Mouse (Mus musculus) myocyte (in vitro differentiated cells): ENCODE results near the gene Car14. TPM values are rescaled to one million over a fixed set of nuclear protein-coding genes. Genes with fewer than 3 reads are reported as not detected.
"Not testable (repeated sequence)": the region's sequence is repeated elsewhere in the genome, so short reads cannot be mapped to it uniquely, and the experiment has no call there.

Source experiments
- H3K27me3 ChIP-seq: one replicate; pipeline ENCODE4 v1.6.1; 2011; ENCODE audit not compliant: control insufficient read depth, insufficient read depth, insufficient read length
- H3K36me3 ChIP-seq: one replicate; pipeline ENCODE4 v1.6.1; 2011; ENCODE audit not compliant: control insufficient read depth, insufficient read depth
- H3K4me2 ChIP-seq: one replicate; pipeline ENCODE4 v1.6.1; 2011; ENCODE audit warnings: low read depth, control low read depth
- H3K4me3 ChIP-seq: one replicate; pipeline ENCODE4 v1.5.1; 2011; ENCODE audit warnings: mild to moderate bottlenecking, control low read depth, moderate library complexity
- H3K79me2 ChIP-seq: one replicate; pipeline ENCODE4 v1.6.1; 2011; ENCODE audit not compliant: control insufficient read depth, insufficient read depth
- H3ac ChIP-seq: one replicate; pipeline ENCODE4 v1.6.1; 2011; ENCODE audit not compliant: control insufficient read depth, insufficient read length
- CEBPB ChIP-seq: IDR thresholded peaks from 2 replicates; pipeline ENCODE4 v1.6.1; 2011; ENCODE audit warnings: mild to moderate bottlenecking, moderate library complexity; ENCODE audit not compliant: poor library complexity, insufficient read depth, severe bottlenecking
- E2F4 ChIP-seq: IDR thresholded peaks from one replicate; pipeline ENCODE4 v1.6.1; 2011; ENCODE audit warnings: mild to moderate bottlenecking, control low read depth, moderate library complexity; ENCODE audit not compliant: insufficient read depth
- MAX ChIP-seq: IDR thresholded peaks from one replicate; pipeline ENCODE4 v1.6.1; 2011; ENCODE audit warnings: low read depth, mild to moderate bottlenecking, control low read depth
- MYOD1 ChIP-seq, 3 experiments: IDR thresholded peaks; one replicate each; pipeline ENCODE4 v1.6.1; 2011; ENCODE audit warnings: control low read depth in 2 of 3, low read depth in 2 of 3, mild to moderate bottlenecking in 2 of 3, moderate library complexity in 1 of 3; ENCODE audit not compliant: insufficient read length in 2 of 3, control insufficient read depth in 1 of 3
- MYOG ChIP-seq, 3 experiments: IDR thresholded peaks; one replicate each; pipeline ENCODE4 v1.6.1; 2011; ENCODE audit warnings: control low read depth in 2 of 3, low read depth in 2 of 3, mild to moderate bottlenecking in 2 of 3; ENCODE audit not compliant: insufficient read length in 2 of 3, control insufficient read depth in 1 of 3, insufficient read depth in 1 of 3
- POLR2A ChIP-seq: IDR thresholded peaks from one replicate; pipeline ENCODE4 v1.6.1; 2011; ENCODE audit warnings: low read depth, mild to moderate bottlenecking, control low read depth, moderate library complexity; ENCODE audit not compliant: insufficient read length
- POLR2AphosphoS2 ChIP-seq: IDR thresholded peaks from one replicate; pipeline ENCODE4 v1.6.1; 2011; ENCODE audit warnings: low read depth, control low read depth; ENCODE audit not compliant: insufficient read length
- REST ChIP-seq: IDR thresholded peaks from one replicate; pipeline ENCODE4 v1.6.1; 2011; ENCODE audit warnings: mild to moderate bottlenecking, control low read depth, moderate library complexity; ENCODE audit not compliant: insufficient read depth, insufficient read length
- SRF ChIP-seq: IDR thresholded peaks from one replicate; pipeline ENCODE4 v1.6.1; 2011; ENCODE audit warnings: low read depth; ENCODE audit not compliant: control insufficient read depth, insufficient read length
- TCF12 ChIP-seq: IDR thresholded peaks from one replicate; pipeline ENCODE4 v1.6.1; 2011; ENCODE audit warnings: mild to moderate bottlenecking, control low read depth; ENCODE audit not compliant: poor library complexity, insufficient read depth, severe bottlenecking
- TCF3 ChIP-seq: IDR thresholded peaks from one replicate; pipeline ENCODE4 v1.6.1; 2011; ENCODE audit warnings: low read depth, control low read depth; ENCODE audit not compliant: insufficient read length
- USF1 ChIP-seq: IDR thresholded peaks from one replicate; pipeline ENCODE4 v1.6.1; 2011; ENCODE audit warnings: low read depth, mild to moderate bottlenecking, control low read depth, moderate library complexity
- polyA plus RNA-seq: library from polyadenylated mRNA; unstranded; fragments of >200 nt; fragmentation: generic; extraction: Trizol; gene quantifications from one replicate; pipeline ENCODE4 v1.2.1, GENCODE M21; 2012; ENCODE audit warnings: missing spikeins

Car14 gene
- polyA plus RNA-seq, 1 experiment, result 0.11 TPM

- TF ChIP-seq MYOD1 (IDR thresholded peaks at IDR 0.05; ENCODE audit: control insufficient read depth in 1 of 3, insufficient read length in 2 of 3, low read depth in 2 of 3) (no peak), TCF12 (no peak), USF1 (no peak), E2F4 (no peak), MYOG (IDR thresholded peaks at IDR 0.05; ENCODE audit: control insufficient read depth in 1 of 3, insufficient read depth in 1 of 3, insufficient read length in 2 of 3, low read depth in 2 of 3) (no peak), TCF3 (no peak)
- Histone ChIP-seq H3ac (no peak overlapping the region), H3K27me3 (no peaks in the 10 kb centered on the region), H3K36me3 (no peaks in the 10 kb centered on the region), H3K4me2 (no peak overlapping the region), H3K79me2 (peaks cover 2% of the 10 kb centered on the region), H3K4me3 (no peak overlapping the region)
Measured at GRCm38 (mm10) chr3:95860323-95860722, 44.2 kb downstream of the Car14 start.

- H3K79me2 ChIP-seq, result peaks cover 20% of the 10 kb centered on the region
- not testable (repeated sequence) for H3K4me3 ChIP-seq, H3K36me3 ChIP-seq
Measured at GRCm38 (mm10) chr3:95858278-95858677, 46.2 kb downstream of the Car14 start.

DNA sequence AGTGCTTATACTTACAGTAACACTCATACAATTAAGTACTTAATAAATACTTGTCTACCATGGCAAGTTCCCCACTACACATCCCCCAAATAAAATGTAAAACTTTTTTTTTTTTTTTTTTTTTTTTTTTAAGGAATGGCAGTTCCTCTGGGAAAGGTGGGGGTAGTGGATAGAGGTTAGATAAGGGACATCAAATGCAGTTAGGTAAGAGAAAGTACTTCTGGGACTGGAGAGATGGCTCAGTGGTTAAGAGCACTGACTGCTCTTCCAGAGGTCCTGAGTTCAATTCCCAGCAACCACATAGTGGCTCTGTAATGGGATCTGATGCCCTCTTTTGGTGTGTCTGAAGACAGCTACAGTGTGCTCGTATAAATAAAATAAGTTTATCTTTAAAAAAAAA, 47.4 kb downstream of the Car14 start:
- not testable (repeated sequence) for H3K27me3 ChIP-seq, H3K4me3 ChIP-seq, H3K4me2 ChIP-seq, H3ac ChIP-seq
- Histone ChIP-seq H3K79me2 (peaks cover 20% of the 10 kb centered on the region), H3K36me3 (peaks cover 14% of the 10 kb centered on the region)

More at GRCm38 (mm10) chr3:95858278-95858677, 46.2 kb downstream of the Car14 start:
- H3ac ChIP-seq, H3K4me2 ChIP-seq, H3K27me3 ChIP-seq: not testable (repeated sequence)

- Histone ChIP-seq H3K4me3 (peak overlapping the region; percentile 70), H3ac (peak overlapping the region; percentile 16), H3K36me3 (peaks cover 21% of the 10 kb centered on the region), H3K79me2 (peaks cover 20% of the 10 kb centered on the region), H3K4me2 (peak overlapping the region; percentile 68), H3K27me3 (no peaks in the 10 kb centered on the region)
- TF ChIP-seq TCF3, result no peak
- TF ChIP-seq USF1, result no peak
- TF ChIP-seq POLR2AphosphoS2, result no peak
- no peak for TF ChIP-seq TCF12
- no peak for TF ChIP-seq SRF
- TF ChIP-seq MYOD1 (IDR thresholded peaks at IDR 0.05; ENCODE audit: control insufficient read depth in 1 of 3, insufficient read length in 2 of 3, low read depth in 2 of 3), result no peak
- TF ChIP-seq MYOG (IDR thresholded peaks at IDR 0.05; ENCODE audit: control insufficient read depth in 1 of 3, insufficient read depth in 1 of 3, insufficient read length in 2 of 3, low read depth in 2 of 3), result no peak
Measured at GRCm38 (mm10) chr3:95856115-95856514, 48.4 kb downstream of the Car14 start.

GRCm38 (mm10) chr3:95855502-95856089, 48.9 kb downstream of the Car14 start, which contains the start of gene Prpf3:
Gene Prpf3 (minus strand): TSS chr3:95855885.
- Histone ChIP-seq H3K4me3 (peak within 1 kb of the TSS; percentile 70), H3K4me2 (peak within 1 kb of the TSS; percentile 79), H3K79me2 (peaks cover 20% of the 10 kb centered on the region), H3K36me3 (peaks cover 26% of the 10 kb centered on the region), H3K27me3 (no peaks in the 10 kb centered on the region), H3ac (peak within 1 kb of the TSS; percentile 16)
- TF ChIP-seq TCF12 (no peak), MYOG (IDR thresholded peaks at IDR 0.05; ENCODE audit: control insufficient read depth in 1 of 3, insufficient read depth in 1 of 3, insufficient read length in 2 of 3, low read depth in 2 of 3) (peak in 2 of 3 experiments; percentile 10 to 50), TCF3 (no peak), CEBPB (no peak), POLR2A (peak; percentile 99), REST (no peak), MAX (peak; percentile 47), USF1 (peak; percentile 96), E2F4 (peak; percentile 11), SRF (no peak), POLR2AphosphoS2 (peak; percentile 95), MYOD1 (IDR thresholded peaks at IDR 0.05; ENCODE audit: control insufficient read depth in 1 of 3, insufficient read length in 2 of 3, low read depth in 2 of 3) (no peak)

GRCm38 (mm10) chr3:95851317-95851716, 53.2 kb downstream of the Car14 start:
- H3K36me3 ChIP-seq, result peaks cover 65% of the 10 kb centered on the region
- H3ac ChIP-seq, result no peak overlapping the region
- no peak overlapping the region for H3K4me2 ChIP-seq
- H3K79me2 ChIP-seq, result peaks cover 20% of the 10 kb centered on the region
- H3K4me3 ChIP-seq, result no peak overlapping the region
- TF ChIP-seq SRF, result no peak
- TF ChIP-seq CEBPB, result no peak
- no peak for TF ChIP-seq POLR2AphosphoS2
- no peak for TF ChIP-seq E2F4
- TF ChIP-seq TCF3, result no peak
- no peak for TF ChIP-seq POLR2A
- no peak for TF ChIP-seq MAX
- H3K27me3 ChIP-seq, result no peaks in the 10 kb centered on the region
